Comparison of ENCODE assay signal across 8 mouse cellular contexts in the genomic region with DNA sequence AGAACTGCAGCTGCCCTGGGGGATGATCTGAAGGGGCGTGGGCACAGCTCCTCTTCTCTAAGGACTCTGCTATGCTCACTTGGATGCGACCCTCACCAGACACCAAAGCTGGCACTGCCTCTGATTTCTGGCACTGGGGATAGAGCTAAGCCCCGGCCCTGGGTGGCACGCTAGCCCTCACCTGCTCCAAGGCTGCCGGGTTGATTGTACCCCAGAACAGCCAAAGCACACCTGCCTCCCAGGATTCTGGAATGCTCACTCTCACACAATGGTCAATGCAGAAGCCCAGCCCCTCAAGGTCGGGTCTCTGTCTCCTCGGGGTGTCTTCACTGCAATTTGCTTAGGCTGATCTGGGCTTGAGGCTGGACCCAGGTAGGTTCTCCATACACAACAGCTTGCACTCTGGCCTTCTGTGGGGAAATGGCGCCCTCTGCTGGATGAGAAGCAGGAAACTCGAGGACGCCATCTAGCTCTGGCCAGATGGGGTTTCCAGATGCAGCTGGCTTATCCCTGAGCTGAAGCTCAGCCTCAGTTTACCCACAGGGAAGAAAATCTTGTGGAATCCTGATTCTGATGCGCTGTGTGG. TPM values are rescaled to one million over a fixed set of nuclear protein-coding genes. Genes with fewer than 3 reads are reported as not detected.
DNase-seq lines count a peak whose midpoint lies in the region; ATAC-seq and TF ChIP-seq lines count a peak whose summit lies in the region.

No protein-coding gene starts in this region.

- DNase-seq in B cell, adult 2 months: peak; percentile 92 to 93
- peak; percentile 67 to 82 for DNase-seq in adrenal gland, postnatal 4 days (ENCODE audit: low spot score in 2 of 2)
- DNase-seq in heart, embryonic 10.5 days (ENCODE audit: low spot score): peak; percentile 92
- DNase-seq in kidney, postnatal 0 days (ENCODE audit: low spot score): peak; percentile 89
- DNase-seq in liver: peak; percentile 87
- peak; percentile 92 for DNase-seq in naive thymus-derived CD4-positive, alpha-beta T cell, adult 2 months (ENCODE audit: low read depth)
- DNase-seq in splenic B cell, adult 2 months (ENCODE audit: low read depth, low spot score): peak; percentile 93

- no peaks in the 10 kb centered on the region for H3K36me3 ChIP-seq in heart, embryonic 10.5 days
- H3K36me3 ChIP-seq in kidney, postnatal 0 days (ENCODE audit: insufficient read depth, low read length): no peaks in the 10 kb centered on the region
- no peaks in the 10 kb centered on the region for H3K36me3 ChIP-seq in splenic B cell, adult 2 months (ENCODE audit: control insufficient read depth, insufficient read depth, low read length, poor library complexity, severe bottlenecking)

- H3K9ac ChIP-seq in kidney, postnatal 0 days (ENCODE audit: low read depth, low read length): no peak overlapping the region

- H3K27ac ChIP-seq in embryonic fibroblast, embryonic 13.5 days (ENCODE audit: insufficient read depth, low read length): no peak overlapping the region
- H3K27ac ChIP-seq in heart, embryonic 10.5 days: no peak overlapping the region
- no peak overlapping the region for H3K27ac ChIP-seq in kidney, postnatal 0 days

- TF ChIP-seq CTCF in embryonic fibroblast, embryonic 13.5 days (IDR thresholded peaks at IDR 0.05; ENCODE audit: borderline replicate concordance, insufficient read depth, low read length): peak; percentile 99
- peak; percentile 99 for TF ChIP-seq CTCF in kidney, postnatal 0 days (IDR thresholded peaks at IDR 0.05; ENCODE audit: low read depth)

- peak; percentile 43; the same call in 1 of the 2 replicates for ATAC-seq in kidney, postnatal 0 days (replicated peaks; ENCODE audit: low FRiP score, low read depth)

- TF ChIP-seq POLR2A in embryonic fibroblast, embryonic 13.5 days (IDR thresholded peaks at IDR 0.05; ENCODE audit: low read depth, low read length): no peak

- no peaks in the 10 kb centered on the region for H3K9me3 ChIP-seq in heart, embryonic 10.5 days
- no peaks in the 10 kb centered on the region for H3K9me3 ChIP-seq in kidney, postnatal 0 days (replicated peaks; ENCODE audit: low read length)

- no peaks in the 10 kb centered on the region for H3K4me1 ChIP-seq in embryonic fibroblast, embryonic 13.5 days (ENCODE audit: control insufficient read depth, insufficient read depth, low read length)
- peaks cover 29% of the 10 kb centered on the region for H3K4me1 ChIP-seq in heart, embryonic 10.5 days
- H3K4me1 ChIP-seq in kidney, postnatal 0 days (replicated peaks; ENCODE audit: insufficient read depth, low read length): no peaks in the 10 kb centered on the region

- H3K4me3 ChIP-seq in embryonic fibroblast, embryonic 13.5 days (ENCODE audit: insufficient read depth, low read length): no peak overlapping the region
- H3K4me3 ChIP-seq in heart, embryonic 10.5 days: no peak overlapping the region
- H3K4me3 ChIP-seq in kidney, postnatal 0 days (replicated peaks; ENCODE audit: low read depth, low read length): no peak overlapping the region

- 40% methylated on average over 11 of the region's 11 CpGs for WGBS in heart, embryonic 10.5 days
- 42% methylated on average over 11 of the region's 11 CpGs for WGBS in kidney, postnatal 0 days

- H3K4me2 ChIP-seq in kidney, postnatal 0 days (ENCODE audit: low read length): no peak overlapping the region

- 0 out of 2 replicates have a peak, but pooled peaks cover 6% of the 10 kb centered on the region for H3K27me3 ChIP-seq in heart, embryonic 10.5 days (ENCODE audit: insufficient read depth, poor library complexity, severe bottlenecking)
- no peaks in the 10 kb centered on the region for H3K27me3 ChIP-seq in kidney, postnatal 0 days (ENCODE audit: insufficient read depth, low read length)
- H3K27me3 ChIP-seq in splenic B cell, adult 2 months (ENCODE audit: control insufficient read depth, insufficient read depth, low read length, poor library complexity, severe bottlenecking): no peaks in the 10 kb centered on the region

RNA-seq across cellular contexts. Expression of a gene that starts 10.9 kb away (rescaled TPM):
- total RNA-seq in adrenal gland, postnatal 4 days (2021): 1 to 10 TPM; 5.8 to 7.2 TPM
- 2.6 and 3.8 TPM in 2 replicates for polyA plus RNA-seq in embryonic fibroblast, embryonic 13.5 days (2011; ENCODE audit: insufficient read length, low read depth, missing spikeins)
- 0.89 and 2.4 TPM in 2 replicates for polyA plus RNA-seq in heart, embryonic 10.5 days (2016; fragmentation: Nextera tagmentation; extraction: Ambion mirVana)
- 3.3 TPM in 2 replicates for polyA plus RNA-seq in kidney, postnatal 0 days (2015; fragmentation: Nextera tagmentation; extraction: Ambion mirVana)

RNA-seq across cellular contexts. Expression of a gene that starts 27.4 kb away (rescaled TPM):
- 10 to 100 TPM; 36.7 to 36.9 TPM for total RNA-seq in adrenal gland, postnatal 4 days (2021)
- 9.6 and 12.8 TPM in 2 replicates for polyA plus RNA-seq in embryonic fibroblast, embryonic 13.5 days (2011; ENCODE audit: insufficient read length, low read depth, missing spikeins)
- 19.6 and 20.1 TPM in 2 replicates for polyA plus RNA-seq in heart, embryonic 10.5 days (2016; fragmentation: Nextera tagmentation; extraction: Ambion mirVana)
- 30.3 and 31.6 TPM in 2 replicates for polyA plus RNA-seq in kidney, postnatal 0 days (2015; fragmentation: Nextera tagmentation; extraction: Ambion mirVana)

RNA-seq across cellular contexts. Expression of a gene that starts 31.2 kb away (rescaled TPM):
- total RNA-seq in adrenal gland, postnatal 4 days (2021): 10 to 100 TPM; 77.2 to 80.9 TPM
- 46.4 and 57.0 TPM in 2 replicates for polyA plus RNA-seq in embryonic fibroblast, embryonic 13.5 days (2011; ENCODE audit: insufficient read length, low read depth, missing spikeins)
- 86.9 and 116 TPM in 2 replicates for polyA plus RNA-seq in heart, embryonic 10.5 days (2016; fragmentation: Nextera tagmentation; extraction: Ambion mirVana)
- 103 TPM in 2 replicates for polyA plus RNA-seq in kidney, postnatal 0 days (2015; fragmentation: Nextera tagmentation; extraction: Ambion mirVana)

RNA-seq across cellular contexts. Expression of a gene that starts 52.6 kb away (rescaled TPM):
- total RNA-seq in adrenal gland, postnatal 4 days (2021): 10 to 100 TPM; 61.4 to 64.1 TPM
- polyA plus RNA-seq in embryonic fibroblast, embryonic 13.5 days (2011; ENCODE audit: insufficient read length, low read depth, missing spikeins): 12.6 and 13.1 TPM in 2 replicates
- 54.0 and 61.4 TPM in 2 replicates for polyA plus RNA-seq in heart, embryonic 10.5 days (2016; fragmentation: Nextera tagmentation; extraction: Ambion mirVana)
- polyA plus RNA-seq in kidney, postnatal 0 days (2015; fragmentation: Nextera tagmentation; extraction: Ambion mirVana): 30.7 and 31.7 TPM in 2 replicates
